Mouse (Mus musculus): Measurements from ENCODE around the gene 1700047I17Rik2.
"Not testable (repeated sequence)": the region's sequence is repeated elsewhere in the genome, so short reads cannot be mapped to it uniquely, and the experiment has no call there.

The 1700047I17Rik2 gene

DNA sequence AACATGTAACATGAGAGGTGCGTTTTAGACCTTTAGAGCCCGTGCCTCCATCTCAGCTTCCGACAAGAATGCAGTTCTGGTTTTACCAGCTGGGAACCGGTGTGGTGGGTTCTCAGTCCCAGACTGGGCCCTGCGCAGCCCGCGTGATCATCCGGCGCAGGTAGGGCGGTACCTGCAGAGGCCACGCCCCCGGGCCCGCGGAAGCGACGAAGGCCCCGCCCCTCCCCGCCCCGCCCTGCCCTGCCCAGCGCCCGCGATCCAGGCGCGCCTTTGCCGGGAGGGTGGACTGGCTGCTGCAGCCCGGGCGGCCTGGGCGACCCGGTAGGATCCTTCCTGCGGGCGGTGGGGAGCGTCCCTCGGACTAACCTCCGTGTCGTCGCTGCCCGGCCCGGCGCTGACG is at the start of gene 1700047I17Rik2:
TSS of gene 1700047I17Rik2 (plus strand) at position 287 of the 400 bp plus-strand sequence.
- DNase-seq (ENCODE audit: low read depth): not testable (repeated sequence)

GRCm38 (mm10) chr12:55154559-55155448 is 44.6 kb upstream of the 1700047I17Rik2 start, which contains the start of gene Srp54b:
TSS of gene Srp54b (plus strand) at chr12:55155104.
- not testable (repeated sequence) for DNase-seq (ENCODE audit: low read depth)

GRCm38 (mm10) chr12:55155449-55155783 is 44.0 kb upstream of the 1700047I17Rik2 start:
- not testable (repeated sequence) for DNase-seq (ENCODE audit: low read depth)

GRCm38 (mm10) chr12:55167034-55167557 is 32.3 kb upstream of the 1700047I17Rik2 start:
- DNase-seq (ENCODE audit: low read depth): not testable (repeated sequence)

DNA sequence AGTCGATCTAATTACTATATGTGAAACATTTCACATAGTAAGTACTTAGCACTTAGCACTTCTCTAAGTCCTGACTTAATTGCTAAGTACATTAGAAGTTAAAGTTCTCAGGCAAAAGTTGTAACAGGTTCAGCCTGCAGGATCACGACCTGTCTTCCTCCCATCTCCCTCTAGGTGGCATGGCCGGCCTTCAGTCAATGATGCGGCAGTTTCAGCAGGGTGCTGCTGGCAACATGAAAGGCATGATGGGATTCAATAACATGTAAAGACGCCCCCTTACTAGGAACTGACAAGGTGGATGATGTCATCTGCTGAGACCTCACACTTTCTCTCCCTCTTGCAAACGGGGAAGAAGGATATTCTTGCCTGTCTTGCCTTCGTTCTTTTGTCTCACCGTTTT is 11.7 kb upstream of the 1700047I17Rik2 start:
- not testable (repeated sequence) for DNase-seq (ENCODE audit: low read depth)

DNA sequence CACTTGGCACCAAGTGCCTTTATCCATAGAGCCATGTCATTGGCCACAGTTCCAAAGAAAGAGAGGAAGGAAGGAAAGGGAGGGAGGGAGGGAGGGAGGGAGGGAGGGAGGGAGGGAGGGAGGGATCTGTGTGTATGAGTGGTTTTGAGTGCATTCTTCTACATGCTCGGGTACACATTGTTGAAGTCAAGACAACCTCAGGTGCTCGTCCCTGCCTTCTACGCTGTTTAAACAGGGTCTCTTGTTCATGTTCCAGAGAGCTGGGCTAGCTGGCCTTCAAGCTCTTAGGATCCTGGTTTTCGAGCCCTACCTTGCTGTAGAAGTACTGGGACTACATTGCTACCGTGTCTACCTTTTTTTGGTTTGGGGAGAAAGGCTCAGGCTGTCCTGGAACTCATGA is 10.3 kb upstream of the 1700047I17Rik2 start:
- DNase-seq (ENCODE audit: low read depth): not testable (repeated sequence)

DNA sequence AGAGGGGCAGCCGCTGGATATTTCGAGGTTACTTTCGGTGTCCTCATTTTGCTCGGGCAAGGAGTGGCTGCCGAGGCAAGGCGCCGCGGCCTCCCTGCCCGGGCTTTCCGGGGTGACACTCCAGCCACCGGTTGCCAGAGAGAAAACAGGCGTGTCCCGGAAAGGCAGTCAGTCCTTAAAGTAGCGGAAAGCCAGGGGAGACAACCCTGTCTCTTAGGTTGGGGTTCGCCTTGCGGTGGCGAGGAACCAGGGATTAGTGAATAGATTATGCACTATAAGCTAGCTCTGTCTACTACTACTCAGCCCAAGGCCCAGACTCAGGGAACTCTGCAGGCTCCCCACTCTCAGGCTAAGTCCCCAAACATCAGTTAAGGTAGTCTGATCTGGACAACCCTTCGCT is 407 bp downstream of the 1700047I17Rik2 start:
- DNase-seq (ENCODE audit: low read depth): not testable (repeated sequence)

- not testable (repeated sequence) for DNase-seq (ENCODE audit: low read depth)
These were observed 13.6 kb downstream of the 1700047I17Rik2 start for GRCm38 (mm10) chr12:55212944-55213343.

GRCm38 (mm10) chr12:55229626-55230519 is 30.5 kb downstream of the 1700047I17Rik2 start, which contains the start of gene Srp54c:
TSS of gene Srp54c (plus strand) at chr12:55230168.
- not testable (repeated sequence) for DNase-seq (ENCODE audit: low read depth)

DNA sequence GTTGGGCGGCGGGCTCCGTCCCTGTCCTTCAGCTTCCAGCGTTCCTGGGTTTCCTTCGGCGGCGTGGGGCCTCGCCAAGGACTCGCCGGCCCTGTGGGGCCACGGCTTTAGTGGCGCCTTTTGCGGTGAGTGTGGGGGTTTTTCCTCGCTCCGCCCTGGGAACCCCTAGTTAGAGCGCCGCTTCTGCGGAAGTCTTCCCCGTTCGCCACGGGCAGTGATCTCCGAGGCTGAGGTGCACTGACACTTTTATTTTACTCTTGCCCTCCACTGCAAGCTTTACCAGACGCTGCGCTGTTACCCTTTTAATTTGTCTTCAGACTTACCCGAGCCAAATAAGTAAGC is 31.1 kb downstream of the 1700047I17Rik2 start:
- not testable (repeated sequence) for DNase-seq (ENCODE audit: low read depth)

- DNase-seq (ENCODE audit: low read depth): not testable (repeated sequence)
These were observed 42.9 kb downstream of the 1700047I17Rik2 start for GRCm38 (mm10) chr12:55242243-55242642.

DNA sequence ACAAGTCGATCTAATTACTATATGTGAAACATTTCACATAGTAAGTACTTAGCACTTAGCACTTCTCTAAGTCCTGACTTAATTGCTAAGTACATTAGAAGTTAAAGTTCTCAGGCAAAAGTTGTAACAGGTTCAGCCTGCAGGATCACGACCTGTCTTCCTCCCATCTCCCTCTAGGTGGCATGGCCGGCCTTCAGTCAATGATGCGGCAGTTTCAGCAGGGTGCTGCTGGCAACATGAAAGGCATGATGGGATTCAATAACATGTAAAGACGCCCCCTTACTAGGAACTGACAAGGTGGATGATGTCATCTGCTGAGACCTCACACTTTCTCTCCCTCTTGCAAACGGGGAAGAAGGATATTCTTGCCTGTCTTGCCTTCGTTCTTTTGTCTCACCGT is 62.6 kb downstream of the 1700047I17Rik2 start:
- DNase-seq (ENCODE audit: low read depth): not testable (repeated sequence)

- not testable (repeated sequence) for DNase-seq (ENCODE audit: low read depth)
These were observed 64.0 kb downstream of the 1700047I17Rik2 start for GRCm38 (mm10) chr12:55263385-55263784.
